Mouse (Mus musculus): ENCODE data around the gene Rnls.
A peak's percentile ranks its signal among the peaks of the same experiment; 100 is the strongest.

Gene Rnls

GRCm38 (mm10) chr19:33264224-33264993 is 127.7 kb downstream of the Rnls start:
- DNase-seq (ENCODE audit: extremely low spot score, low read depth, low spot score): no peak

DNA sequence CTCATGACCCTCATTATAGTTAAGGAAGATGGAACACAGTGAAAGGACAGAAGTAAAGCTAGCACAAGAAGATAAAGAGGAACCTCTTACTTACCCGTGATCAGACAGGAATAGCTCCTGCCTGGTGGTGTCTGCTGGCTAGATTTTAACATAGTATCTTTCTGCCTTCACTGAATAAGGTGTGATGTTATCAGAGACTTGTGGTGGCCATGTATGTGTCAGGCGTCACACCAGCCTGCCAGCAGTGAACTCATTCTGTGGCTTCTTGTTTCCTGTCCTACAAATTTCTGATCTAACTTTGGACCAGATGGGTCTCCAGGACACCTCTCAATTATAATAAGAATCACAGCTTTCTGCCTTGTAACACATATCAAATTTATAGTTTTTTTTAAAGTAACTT is 129.7 kb downstream of the Rnls start:
- no peak for DNase-seq (ENCODE audit: extremely low spot score, low read depth, low spot score)

- DNase-seq (ENCODE audit: extremely low spot score, low read depth, low spot score): no peak
Observed at GRCm38 (mm10) chr19:33259164-33259563, 132.9 kb downstream of the Rnls start.

DNA sequence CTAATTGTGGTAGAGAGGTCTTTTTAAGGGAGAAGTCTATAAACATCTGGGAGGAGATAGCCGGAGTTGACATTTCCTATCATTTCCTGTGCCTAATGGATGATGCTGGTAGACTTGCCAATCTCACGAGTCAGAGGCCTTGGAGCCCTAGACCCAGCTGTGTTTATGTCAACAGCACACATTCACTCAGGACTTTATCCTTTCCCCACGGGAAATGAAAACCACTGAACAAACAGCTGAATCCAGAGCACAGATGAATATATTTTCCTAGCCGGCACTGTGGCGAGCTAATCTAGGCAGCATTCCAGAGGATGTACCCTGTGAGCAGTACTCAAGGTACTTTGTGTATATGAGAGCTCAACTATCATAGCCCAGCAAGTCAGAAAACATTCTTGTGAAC is 138.2 kb downstream of the Rnls start:
- no peak for DNase-seq (ENCODE audit: extremely low spot score, low read depth, low spot score)

GRCm38 (mm10) chr19:33252226-33252625 is 139.9 kb downstream of the Rnls start:
- no peak for DNase-seq (ENCODE audit: extremely low spot score, low read depth, low spot score)

- DNase-seq (ENCODE audit: extremely low spot score, low read depth, low spot score): no peak
Observed at GRCm38 (mm10) chr19:33244196-33244595, 147.9 kb downstream of the Rnls start.

- DNase-seq (ENCODE audit: extremely low spot score, low read depth, low spot score): no peak
Observed at GRCm38 (mm10) chr19:33240386-33240785, 151.7 kb downstream of the Rnls start.

GRCm38 (mm10) chr19:33232902-33233301 is 159.2 kb downstream of the Rnls start:
- no peak for DNase-seq (ENCODE audit: extremely low spot score, low read depth, low spot score)

DNA sequence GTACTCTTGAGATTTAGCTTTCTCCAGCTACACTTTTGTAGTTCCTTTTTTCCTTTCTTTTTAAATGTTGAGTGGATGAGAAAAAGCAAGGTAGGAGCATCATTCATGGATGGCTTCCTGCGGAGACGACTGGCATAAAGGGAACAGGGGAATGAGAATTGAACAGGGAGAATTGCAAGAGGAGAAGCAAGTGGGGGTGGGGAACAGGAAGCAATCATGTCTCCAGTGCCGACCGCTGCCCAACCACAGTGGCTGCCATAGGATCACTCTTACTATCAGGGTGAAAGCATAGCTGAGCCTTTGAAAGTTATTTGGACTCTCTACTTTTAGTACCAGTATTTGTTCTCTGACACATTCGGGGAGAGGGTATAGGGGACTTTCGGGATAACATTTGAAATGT is 160.8 kb downstream of the Rnls start:
- DNase-seq (ENCODE audit: extremely low spot score, low read depth, low spot score): no peak

DNA sequence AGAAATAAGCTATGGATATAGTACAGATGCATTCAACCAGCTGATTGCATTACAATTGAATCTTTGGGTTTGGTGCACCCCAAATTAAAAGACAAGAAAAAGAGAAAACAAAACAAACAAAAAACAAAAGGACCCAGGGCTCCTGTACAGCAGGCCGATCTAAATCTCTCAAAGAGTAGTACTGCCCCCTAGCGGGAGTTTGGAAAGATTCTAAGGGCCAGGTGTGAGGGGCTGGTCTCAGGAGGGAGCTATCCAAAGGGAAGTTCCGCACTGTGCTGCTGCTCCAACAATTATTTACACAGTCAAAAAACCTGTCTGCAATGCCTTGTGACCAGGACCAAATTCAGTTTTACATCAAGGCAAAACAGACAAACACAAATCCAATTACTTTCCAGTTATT is 165.1 kb downstream of the Rnls start:
- peak; percentile 73 for DNase-seq (ENCODE audit: extremely low spot score, low read depth, low spot score)

DNA sequence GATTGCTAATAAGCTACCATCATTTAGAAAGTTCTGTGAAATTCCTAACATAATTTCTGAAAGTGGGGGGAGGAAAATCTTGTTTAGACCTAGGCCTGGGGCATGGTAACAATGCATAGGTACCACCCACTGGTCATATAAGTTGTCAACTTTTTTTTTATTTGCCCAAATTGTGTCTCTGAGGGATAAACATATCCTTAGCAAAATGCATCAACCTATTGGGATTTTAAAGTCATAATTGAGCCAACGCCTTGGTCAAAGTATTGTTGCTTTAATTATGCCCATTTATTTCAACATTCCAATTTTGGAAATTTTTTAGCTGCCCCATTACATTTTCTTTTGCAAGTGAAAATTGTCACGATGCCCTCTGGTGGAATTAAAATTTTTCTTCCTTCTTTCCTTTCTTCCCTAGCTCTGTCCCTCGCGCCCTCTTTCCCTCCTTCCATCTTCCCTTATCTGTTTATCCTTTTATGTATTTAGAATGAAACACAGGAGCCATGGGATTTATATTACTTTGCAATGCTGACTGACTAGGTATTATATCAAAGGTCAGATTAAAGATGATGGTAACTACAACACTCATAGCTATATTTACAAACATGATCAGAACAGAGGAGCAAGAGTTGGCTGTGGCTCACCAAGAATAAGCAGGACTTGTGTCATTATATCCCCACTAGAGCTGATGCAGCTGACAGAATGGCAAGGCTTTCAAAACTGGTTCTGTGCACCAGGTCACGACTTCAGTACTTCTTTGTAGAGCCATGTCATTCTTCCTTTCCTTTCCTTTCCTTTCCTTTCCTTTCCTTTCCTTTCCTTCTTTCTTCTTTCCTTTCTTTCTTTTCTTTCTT is 166.0 kb downstream of the Rnls start:
- DNase-seq (ENCODE audit: extremely low spot score, low read depth, low spot score): no peak

- DNase-seq (ENCODE audit: extremely low spot score, low read depth, low spot score): no peak
Observed at GRCm38 (mm10) chr19:33225002-33225376, 167.1 kb downstream of the Rnls start.

- no peak for DNase-seq (ENCODE audit: extremely low spot score, low read depth, low spot score)
Observed at GRCm38 (mm10) chr19:33224181-33225001, 167.7 kb downstream of the Rnls start.

DNA sequence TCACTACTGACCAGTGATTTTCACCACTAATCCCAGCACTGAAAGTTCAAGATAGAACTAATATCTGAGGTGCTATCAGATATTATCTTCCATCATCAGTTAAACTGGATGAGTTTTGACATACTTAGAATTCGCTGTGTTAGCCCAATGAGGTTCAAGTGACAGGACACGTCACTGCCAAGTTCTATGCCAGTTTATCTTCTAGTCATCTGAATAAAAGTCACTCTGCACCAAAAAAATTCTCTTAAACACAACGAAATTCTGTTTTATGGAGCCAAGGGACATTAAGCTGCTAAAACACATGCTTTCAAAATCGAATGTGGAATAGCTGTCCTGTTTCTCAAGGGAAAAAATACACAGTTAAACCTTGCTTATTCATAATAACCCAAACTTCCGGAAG is 168.3 kb downstream of the Rnls start:
- DNase-seq (ENCODE audit: extremely low spot score, low read depth, low spot score): no peak

- DNase-seq (ENCODE audit: extremely low spot score, low read depth, low spot score): no peak
Observed at GRCm38 (mm10) chr19:33223276-33223675, 168.8 kb downstream of the Rnls start.

DNA sequence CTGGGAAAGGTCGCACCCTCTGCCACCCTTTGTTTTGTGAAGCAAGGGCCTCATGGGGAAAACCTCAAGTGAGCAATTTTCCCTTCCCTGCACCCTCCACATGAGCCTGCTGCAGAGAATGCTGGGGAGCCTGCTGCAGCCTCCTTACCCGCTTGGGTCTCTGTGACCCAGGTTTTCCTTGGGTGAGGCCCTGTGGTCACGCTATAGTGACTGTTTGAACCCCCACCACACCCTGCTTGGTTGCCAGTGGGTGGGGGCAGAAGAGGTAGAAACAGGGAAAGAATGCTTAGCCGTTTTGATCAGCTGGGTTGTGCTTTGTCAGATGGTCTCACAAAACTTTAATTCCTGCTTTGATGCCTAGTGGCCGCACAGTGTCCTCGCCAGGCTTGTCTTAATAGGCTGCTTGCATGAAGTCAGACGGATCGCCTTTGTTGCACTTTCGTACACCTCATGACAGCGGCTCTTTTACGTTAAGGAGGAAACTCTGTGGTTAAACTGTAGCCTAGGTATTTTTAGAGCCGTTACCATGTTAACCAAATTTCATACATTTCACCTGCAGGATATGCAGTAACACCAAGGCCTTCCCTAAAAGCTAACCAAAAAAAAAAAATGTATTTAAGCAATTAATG is 169.4 kb downstream of the Rnls start:
- DNase-seq (ENCODE audit: extremely low spot score, low read depth, low spot score): no peak

GRCm38 (mm10) chr19:33217791-33218300 is 174.2 kb downstream of the Rnls start:
- no peak for DNase-seq (ENCODE audit: extremely low spot score, low read depth, low spot score)

DNA sequence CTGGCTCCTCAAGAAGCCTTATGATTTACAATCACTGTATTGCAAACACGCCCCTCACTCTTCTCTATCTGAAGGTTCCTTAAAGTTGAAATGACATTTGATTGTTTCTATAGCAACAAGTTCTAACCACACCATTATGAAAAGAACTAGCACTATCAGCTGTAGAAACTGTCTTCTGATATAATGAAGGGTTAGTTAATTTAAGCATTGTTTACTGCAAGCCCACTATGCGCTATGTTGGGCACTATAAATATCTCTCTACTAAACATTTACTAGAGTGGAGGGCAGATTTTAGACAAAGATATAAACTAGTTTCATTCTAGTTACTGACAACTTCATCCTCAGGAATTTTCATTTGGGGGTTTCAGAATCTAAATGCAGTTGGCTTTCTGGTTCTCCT is 182.4 kb downstream of the Rnls start:
- DNase-seq (ENCODE audit: extremely low spot score, low read depth, low spot score): no peak

- DNase-seq (ENCODE audit: extremely low spot score, low read depth, low spot score): no peak
Observed at GRCm38 (mm10) chr19:33207991-33208390, 184.1 kb downstream of the Rnls start.

GRCm38 (mm10) chr19:33205389-33205788 is 186.7 kb downstream of the Rnls start:
- DNase-seq (ENCODE audit: extremely low spot score, low read depth, low spot score): no peak

DNA sequence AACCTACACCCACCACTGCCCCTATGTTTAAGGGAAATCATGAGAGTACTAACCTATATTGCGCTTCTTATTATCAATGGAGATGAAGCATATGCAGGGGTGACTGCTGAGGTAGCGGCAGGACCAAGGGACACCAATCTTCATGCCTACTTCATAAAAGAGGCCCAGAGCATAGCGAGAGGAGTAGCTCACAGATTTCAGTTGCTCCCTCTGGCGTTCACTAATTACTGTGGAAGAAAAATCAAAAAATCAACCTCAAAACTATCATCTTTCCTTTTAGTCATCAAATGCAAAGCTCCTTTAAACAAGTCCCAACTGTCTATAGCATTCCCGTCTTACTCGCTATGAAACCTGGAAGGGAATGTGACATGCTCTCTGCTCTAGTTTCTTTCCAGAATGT is 189.7 kb downstream of the Rnls start:
- DNase-seq (ENCODE audit: extremely low spot score, low read depth, low spot score): no peak
